Mouse (Mus musculus) Patski (cell line): ENCODE measurements around the gene Dirc2. TPM values are rescaled to one million over a fixed set of nuclear protein-coding genes. Genes with fewer than 3 reads are reported as not detected.

Source experiments
- ATAC-seq: fragments of 100-300 bp; one replicate; pipeline ENCODE4 v1.8.0; 2021
- CTCF ChIA-PET: fragments of 350-600 bp; sonication (Branson Sonifier 250); formaldehyde crosslinking; loops from one replicate; lab custom pipeline; 2022; ENCODE audit warnings: inconsistent platforms; lab: Charles Lee
- POLR2A ChIA-PET: fragments of 350-600 bp; sonication (Branson Sonifier 250); formaldehyde crosslinking; loops from one replicate; lab custom pipeline; 2022; ENCODE audit warnings: antibody characterized with exemption, inconsistent platforms; lab: Charles Lee
- DNase-seq: peaks from one replicate; pipeline ENCODE4 v3.0.0-alpha.2; 2011; ENCODE audit warnings: low read depth, low spot score
- H3K27me3 ChIP-seq: fragments of 371-371 bp; one replicate; pipeline ENCODE4 v1.5.1; 2021
- CTCF ChIP-seq: fragments of 100-300 bp; IDR thresholded peaks from one replicate; pipeline ENCODE4 v1.5.1; 2021
- in situ Hi-C: fragments of 300-500 bp; cut with MboI; formaldehyde crosslinking; loops from 3 replicates; pipeline ENCODE4 v1.11.1; 2018; ENCODE audit warnings: low pct_unique_long_range_greater_than_20kb, mixed read lengths
- polyA plus RNA-seq: library from polyadenylated mRNA; unstranded; gene quantifications from one replicate; pipeline ENCODE4 v1.2.3, GENCODE M21; 2021

Dirc2 gene
- polyA plus RNA-seq, 1 experiment from 2014 or later = 48.9 TPM

DNA sequence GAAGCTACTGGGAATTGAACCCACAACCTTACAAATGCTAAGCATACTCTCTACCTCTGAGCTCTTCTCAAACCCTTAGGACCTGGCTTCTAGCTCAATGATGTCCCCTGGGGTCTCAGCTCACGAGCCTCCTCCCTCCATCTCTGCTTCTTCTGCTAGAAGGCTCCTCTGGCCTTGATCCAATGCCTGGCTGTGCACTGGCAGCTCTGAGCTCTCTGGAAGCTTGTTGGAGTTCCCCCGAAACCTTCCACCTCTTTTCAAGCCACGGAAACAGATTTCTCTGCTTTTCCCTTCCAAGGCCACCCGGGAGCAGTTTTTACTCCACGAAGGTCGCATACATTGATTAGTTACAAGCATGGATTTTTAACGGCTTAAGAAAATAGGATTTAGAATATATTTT, 82.7 kb downstream of the Dirc2 start:
- H3K27me3 ChIP-seq = peaks cover 4% of the 10 kb centered on the region
- ChIA-PET CTCF (no interaction called here), POLR2A (no interaction called here)
- DNase-seq (no peak), ATAC-seq (no peak)
- no peak for TF ChIP-seq CTCF
- in situ Hi-C loops = no loop called here

DNA sequence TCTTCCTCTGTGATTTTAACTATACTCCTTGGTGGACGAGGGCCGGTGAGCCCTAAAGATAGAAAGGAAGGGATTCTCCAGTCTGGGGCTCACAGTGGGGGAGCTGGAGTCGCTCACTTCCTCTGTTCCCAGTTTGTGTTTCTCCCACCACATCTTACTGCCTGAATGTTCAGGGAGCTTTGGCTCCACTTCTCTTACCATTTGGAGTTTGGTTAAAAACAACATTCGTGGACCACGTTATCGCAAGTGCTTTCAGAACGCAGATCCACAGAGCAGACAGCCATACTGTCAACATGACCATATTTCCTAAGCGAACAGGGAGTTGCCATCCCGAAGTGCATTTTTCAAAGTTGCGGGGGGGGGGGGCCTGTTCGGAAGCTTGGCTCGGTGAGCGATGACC, 84.1 kb downstream of the Dirc2 start:
- no peak for TF ChIP-seq CTCF
- DNase-seq (no peak), ATAC-seq (no peak)
- CTCF ChIA-PET = no interaction called here
- peaks cover 9% of the 10 kb centered on the region for H3K27me3 ChIP-seq
- POLR2A ChIA-PET = interaction anchor here (0.7 kb wide), 1 partner anchor 24 kb away, joined by 3 read pairs; no protein-coding TSS in a partner anchor
- in situ Hi-C loops = no loop called here

DNA sequence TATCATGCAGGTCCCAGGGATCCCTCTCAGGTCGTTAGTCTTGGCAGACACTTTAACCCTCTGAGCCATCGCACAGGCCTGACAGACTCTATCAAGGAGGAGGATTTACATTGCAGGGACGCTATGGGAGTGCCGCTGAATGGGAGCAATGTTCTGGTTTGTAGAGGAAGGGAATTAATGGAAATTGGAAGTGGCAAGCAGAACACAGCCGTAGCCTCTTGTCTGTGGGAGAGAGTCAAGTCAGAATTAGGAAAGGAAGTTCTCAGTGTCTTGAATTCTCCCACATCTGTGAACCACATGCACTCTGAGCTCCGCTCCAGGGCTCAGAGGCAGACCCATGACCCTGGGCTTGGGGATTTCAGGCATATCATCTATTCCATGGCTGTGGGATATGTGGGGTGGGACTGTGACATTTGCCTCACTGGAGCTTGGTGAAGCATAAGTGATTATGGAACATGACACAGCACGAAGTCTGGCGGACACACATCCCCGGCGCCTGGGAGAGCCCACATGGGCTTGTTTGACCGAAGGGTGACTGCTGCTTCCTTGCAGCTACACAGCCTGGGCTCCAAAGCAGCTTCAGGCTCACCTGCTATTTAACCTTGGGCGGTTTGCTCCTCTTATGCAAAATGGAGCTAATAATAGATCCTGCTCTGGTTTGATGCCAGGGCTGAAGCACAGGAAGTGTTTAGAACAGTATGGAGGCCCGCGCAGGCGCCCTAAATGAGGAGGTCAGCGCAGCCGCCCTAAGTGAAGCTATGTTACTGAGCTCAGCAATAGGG, 87.6 kb downstream of the Dirc2 start:
- CTCF ChIA-PET = no interaction called here
- no peak for DNase-seq
- in situ Hi-C loops = no loop called here
- ATAC-seq = no peak
- POLR2A ChIA-PET = no interaction called here
- TF ChIP-seq CTCF = no peak
- H3K27me3 ChIP-seq = peaks cover 9% of the 10 kb centered on the region

GRCm38 (mm10) chr16:35678476-35678875, 90.7 kb downstream of the Dirc2 start:
- ChIA-PET CTCF (interaction anchor here (1.1 to 1.4 kb wide), 2 partner anchors 13 to 51 kb away, joined by 3 read pairs; no protein-coding TSS in a partner anchor), POLR2A (interaction anchor here (0.7 kb wide), 2 partner anchors 18 to 535 kb away, joined by 3 read pairs; no protein-coding TSS in a partner anchor)
- no peak for TF ChIP-seq CTCF
- in situ Hi-C loops = no loop called here
- ATAC-seq = no peak
- DNase-seq = no peak
- H3K27me3 ChIP-seq = peaks cover 15% of the 10 kb centered on the region

DNA sequence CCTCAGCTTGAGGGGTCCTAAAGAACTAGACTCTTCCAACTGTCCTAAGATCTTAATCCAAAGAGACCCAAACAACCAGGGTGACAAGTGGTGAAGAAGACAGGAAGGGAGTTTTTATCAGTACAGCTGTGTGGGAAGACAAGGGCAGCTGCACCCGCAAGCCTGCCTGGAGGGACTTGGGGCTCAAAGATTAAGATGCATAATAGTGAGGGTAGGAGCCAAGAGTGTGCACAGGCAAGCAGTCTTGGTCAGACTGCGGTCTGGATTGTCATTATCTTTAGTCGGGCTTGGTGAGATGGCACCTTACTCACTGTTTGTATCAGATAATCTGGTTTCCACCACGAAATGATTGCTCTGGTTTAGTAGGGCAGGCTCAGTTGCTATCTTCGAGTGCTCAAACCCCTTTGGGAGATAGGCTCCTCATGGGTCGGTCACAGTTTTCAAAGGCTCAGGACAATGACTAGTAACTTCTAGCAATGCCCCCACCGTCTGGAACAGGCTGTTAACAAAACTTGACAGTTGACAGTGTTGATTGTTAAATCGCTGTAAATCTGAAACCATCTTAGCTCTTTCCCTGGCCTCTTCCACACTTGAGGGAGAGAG, 91.5 kb downstream of the Dirc2 start:
- peaks cover 14% of the 10 kb centered on the region for H3K27me3 ChIP-seq
- CTCF ChIA-PET = interaction anchor here (1.1 kb wide), 1 partner anchor 14 kb away, joined by 3 read pairs; no protein-coding TSS in a partner anchor
- TF ChIP-seq CTCF = no peak
- ATAC-seq (no peak), DNase-seq (no peak)
- in situ Hi-C loops = no loop called here
- POLR2A ChIA-PET = interaction anchor here (0.5 kb wide), 1 partner anchor 11 kb away, joined by 4 read pairs; no protein-coding TSS in a partner anchor

GRCm38 (mm10) chr16:35664847-35665246, 104.3 kb downstream of the Dirc2 start:
- no peak for TF ChIP-seq CTCF
- POLR2A ChIA-PET = interaction anchor here (0.7 kb wide), 2 partner anchors 23 to 49 kb away, joined by 3 to 5 read pairs; no protein-coding TSS in a partner anchor
- CTCF ChIA-PET = no interaction called here
- in situ Hi-C loops = loop anchor here (25.0 kb wide), 1 partner anchor 528 kb away; no protein-coding TSS in a partner anchor
- DNase-seq = no peak
- no peak for ATAC-seq
- peaks cover 11% of the 10 kb centered on the region for H3K27me3 ChIP-seq

- no peak for TF ChIP-seq CTCF
- ChIA-PET POLR2A (no interaction called here), CTCF (no interaction called here)
- in situ Hi-C loops = loop anchor here (25.0 kb wide), 1 partner anchor 527 kb away; no protein-coding TSS in a partner anchor
- ATAC-seq (no peak), DNase-seq (no peak)
- peaks cover 16% of the 10 kb centered on the region for H3K27me3 ChIP-seq
Observed at GRCm38 (mm10) chr16:35663831-35664414, 105.2 kb downstream of the Dirc2 start.

DNA sequence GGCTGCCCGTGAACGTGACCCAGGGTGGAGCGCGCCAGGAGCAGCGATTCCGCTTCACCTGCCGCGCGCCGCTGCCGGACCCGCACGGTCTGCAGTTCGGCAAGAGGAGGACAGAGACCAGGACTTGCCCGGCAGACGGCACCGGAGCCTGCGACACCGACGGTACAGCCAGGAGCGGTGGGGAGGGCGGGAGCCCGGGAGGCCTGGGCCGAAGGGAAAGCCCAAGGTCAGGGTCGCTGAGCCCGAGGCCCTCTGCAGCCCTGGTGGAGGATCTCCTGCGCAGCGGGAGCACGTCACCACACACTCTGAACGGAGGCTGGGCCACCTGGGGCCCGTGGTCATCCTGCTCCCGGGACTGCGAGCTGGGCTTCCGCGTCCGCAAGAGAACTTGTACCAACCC, 108.9 kb downstream of the Dirc2 start:
- ATAC-seq (no peak), DNase-seq (no peak)
- TF ChIP-seq CTCF = no peak
- in situ Hi-C loops = loop anchor here (25.0 kb wide), 1 partner anchor 523 kb away; no protein-coding TSS in a partner anchor
- ChIA-PET POLR2A (no interaction called here), CTCF (no interaction called here)
- H3K27me3 ChIP-seq = peaks cover 28% of the 10 kb centered on the region

DNA sequence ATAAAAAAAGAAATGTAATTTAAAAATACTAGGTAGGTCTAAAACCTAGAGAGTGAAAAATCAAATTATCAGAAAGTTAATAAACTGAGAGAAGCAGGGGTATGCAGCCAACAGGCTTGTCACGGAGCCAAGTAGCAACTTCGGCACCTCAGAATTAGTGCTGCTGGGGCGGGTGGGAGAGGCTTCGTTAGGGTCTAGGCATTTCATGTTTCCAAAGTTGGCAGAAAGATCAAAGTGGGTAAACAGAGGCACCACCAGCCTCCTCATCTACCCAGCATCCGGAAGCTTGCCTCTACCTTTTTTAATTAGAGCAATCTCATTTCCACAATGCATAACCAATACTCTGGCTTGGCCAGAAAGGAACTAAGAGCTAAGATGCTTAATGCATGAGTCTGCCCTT, 115.2 kb downstream of the Dirc2 start:
- no peak for ATAC-seq
- no peak for TF ChIP-seq CTCF
- DNase-seq = no peak
- H3K27me3 ChIP-seq = peaks cover 18% of the 10 kb centered on the region
- in situ Hi-C loops = loop anchor here (25.0 kb wide), 1 partner anchor 517 kb away; no protein-coding TSS in a partner anchor
- POLR2A ChIA-PET = no interaction called here
- CTCF ChIA-PET = interaction anchor here (1.3 kb wide), 1 partner anchor 12 kb away, joined by 3 read pairs; no protein-coding TSS in a partner anchor

GRCm38 (mm10) chr16:35652706-35653105, 116.5 kb downstream of the Dirc2 start:
- TF ChIP-seq CTCF = no peak
- peaks cover 8% of the 10 kb centered on the region for H3K27me3 ChIP-seq
- in situ Hi-C loops = loop anchor here (25.0 kb wide), 1 partner anchor 515 kb away; no protein-coding TSS in a partner anchor
- DNase-seq (no peak), ATAC-seq (no peak)
- CTCF ChIA-PET = interaction anchor here (1.3 kb wide), 1 partner anchor 13 kb away, joined by 3 read pairs; no protein-coding TSS in a partner anchor
- POLR2A ChIA-PET = no interaction called here
